Mouse (Mus musculus) liver, postnatal 0 days (tissue): ENCODE measurements around the gene Eml2.

Source experiments
- CTCF ChIP-seq: sonication (generic); IDR thresholded peaks from 2 replicates; pipeline ENCODE4 v1.5.1; 2016; ENCODE audit warnings: antibody characterized with exemption, low read depth
- EP300 ChIP-seq: IDR thresholded peaks from 2 replicates; pipeline ENCODE4 v1.6.1; 2016; ENCODE audit warnings: antibody characterized with exemption, low read depth, mild to moderate bottlenecking

DNA sequence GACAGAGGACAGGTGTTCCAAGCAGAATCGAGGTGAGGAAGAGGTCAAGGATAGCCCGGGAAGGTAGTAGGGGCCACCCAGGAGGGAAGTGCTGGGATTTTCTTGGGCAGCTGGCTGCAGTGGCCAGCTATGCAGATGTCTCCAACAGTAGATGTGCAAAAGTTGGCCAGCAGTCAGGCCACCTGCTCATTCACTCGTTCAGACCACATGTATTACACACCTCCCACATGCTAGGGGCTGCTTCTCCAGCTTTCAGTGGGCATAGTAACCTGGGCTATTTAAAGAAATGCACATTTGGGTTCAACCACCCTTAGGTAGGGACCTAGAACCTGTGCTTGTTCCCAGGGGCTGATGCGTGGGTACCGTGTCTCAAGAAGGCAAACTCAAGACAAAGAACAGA, 48.5 kb upstream of the Eml2 start:
- TF ChIP-seq CTCF = no peak
- no peak for TF ChIP-seq EP300
